Mouse (Mus musculus): ENCODE data around the gene Snx33.

Snx33 gene

DNA sequence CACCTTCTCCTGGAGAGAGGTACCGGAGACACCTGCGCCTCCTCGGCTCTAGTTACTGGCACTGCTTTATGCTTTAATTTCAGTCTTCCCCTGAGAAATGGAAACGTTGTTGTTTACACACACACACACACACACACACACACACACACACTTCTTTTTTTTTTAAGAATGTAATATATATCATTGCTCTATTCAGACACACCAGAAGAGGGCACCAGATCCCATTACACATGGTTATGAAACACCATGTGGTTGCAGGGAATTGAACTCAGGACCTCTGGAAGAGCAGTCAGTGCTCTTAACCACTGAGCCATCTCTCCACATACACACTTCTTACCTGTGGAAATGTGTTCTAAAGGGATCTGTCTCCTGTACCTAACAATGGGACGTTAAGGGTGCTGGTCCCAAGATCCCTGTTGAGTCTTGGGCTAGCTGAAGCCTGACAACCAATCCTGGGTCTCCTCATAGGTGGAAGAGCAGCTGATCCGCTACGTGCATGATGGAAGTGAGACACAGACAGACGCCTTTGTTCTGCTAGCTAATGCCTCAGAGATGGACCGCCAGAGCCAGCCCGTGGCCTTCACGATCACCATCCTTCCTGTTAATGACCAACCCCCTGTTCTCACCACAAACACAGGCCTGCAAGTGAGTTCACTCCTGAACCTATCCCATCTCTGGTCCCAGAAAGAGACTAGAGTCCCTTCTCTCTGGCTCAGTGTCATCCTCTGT lies 37.5 kb downstream of the Snx33 start:
- no peak for DNase-seq (ENCODE audit: low spot score)

DNA sequence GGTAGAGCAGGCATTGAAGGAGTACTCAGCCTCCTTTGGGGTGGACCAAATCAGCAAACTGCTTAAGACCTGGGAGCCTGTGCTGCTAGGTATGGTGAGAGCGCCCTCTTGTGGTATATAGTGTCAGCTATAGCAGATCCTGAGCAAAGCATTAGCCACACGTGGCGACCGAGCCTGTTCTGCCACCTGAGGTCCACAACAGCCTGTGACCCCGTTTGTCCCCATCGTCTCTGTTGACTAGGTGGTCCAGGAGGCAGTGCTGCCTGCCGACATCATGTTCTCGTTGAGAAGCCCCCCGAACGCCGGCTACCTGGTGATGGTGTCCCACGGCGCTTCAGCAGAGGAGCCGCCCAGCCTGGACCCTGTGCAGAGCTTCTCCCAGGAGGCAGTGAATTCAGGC lies 38.4 kb downstream of the Snx33 start:
- DNase-seq (ENCODE audit: low spot score) = peak; percentile 21

DNA sequence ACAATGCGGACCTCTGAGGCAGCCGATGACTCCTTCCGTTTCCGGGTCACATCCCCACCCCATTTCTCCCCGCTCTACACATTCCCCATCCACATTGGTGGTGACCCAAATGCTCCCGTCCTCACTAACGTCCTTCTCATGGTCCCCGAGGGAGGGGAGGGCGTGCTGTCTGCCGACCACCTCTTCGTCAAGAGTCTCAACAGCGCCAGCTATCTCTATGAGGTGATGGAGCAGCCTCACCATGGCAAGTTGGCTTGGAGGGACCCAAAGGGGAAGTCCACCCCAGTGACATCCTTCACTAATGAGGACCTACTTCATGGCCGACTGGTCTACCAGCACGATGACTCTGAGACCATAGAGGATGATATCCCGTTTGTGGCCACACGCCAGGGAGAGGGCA lies 40.6 kb downstream of the Snx33 start:
- DNase-seq (ENCODE audit: low spot score) = no peak

DNA sequence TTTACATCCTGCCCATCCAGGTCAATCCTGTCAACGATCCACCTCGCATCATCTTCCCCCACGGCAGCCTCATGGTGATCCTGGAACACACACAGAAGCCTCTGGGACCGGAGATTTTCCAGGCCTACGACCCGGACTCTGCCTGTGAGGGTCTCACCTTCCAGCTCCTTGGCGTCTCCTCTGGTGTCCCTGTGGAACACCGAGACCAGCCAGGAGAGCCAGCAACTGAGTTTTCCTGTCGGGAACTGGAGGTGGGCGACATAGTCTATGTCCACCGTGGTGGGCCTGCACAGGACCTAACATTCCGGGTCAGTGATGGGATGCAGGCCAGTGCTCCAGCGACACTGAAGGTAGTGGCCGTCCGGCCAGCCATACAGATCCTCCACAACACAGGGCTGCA lies 41.6 kb downstream of the Snx33 start:
- no peak for DNase-seq (ENCODE audit: low spot score)

DNA sequence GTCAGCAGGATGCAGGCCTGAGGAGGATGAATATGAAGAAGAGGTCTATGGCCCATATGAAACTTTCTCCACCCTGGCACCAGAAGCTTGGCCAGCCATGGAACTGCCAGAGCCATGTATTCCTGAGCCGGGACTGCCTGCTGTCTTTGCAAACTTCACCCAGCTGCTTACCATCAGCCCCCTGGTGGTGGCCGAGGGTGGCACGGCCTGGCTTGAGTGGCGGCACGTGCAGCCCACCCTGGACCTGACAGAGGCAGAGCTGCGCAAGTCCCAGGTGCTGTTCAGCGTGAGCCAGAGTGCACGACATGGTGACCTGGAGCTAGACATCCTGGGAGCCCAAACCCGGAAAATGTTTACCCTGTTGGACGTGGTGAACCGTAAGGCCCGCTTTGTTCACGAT lies 42.1 kb downstream of the Snx33 start:
- DNase-seq (ENCODE audit: low spot score) = no peak

DNA sequence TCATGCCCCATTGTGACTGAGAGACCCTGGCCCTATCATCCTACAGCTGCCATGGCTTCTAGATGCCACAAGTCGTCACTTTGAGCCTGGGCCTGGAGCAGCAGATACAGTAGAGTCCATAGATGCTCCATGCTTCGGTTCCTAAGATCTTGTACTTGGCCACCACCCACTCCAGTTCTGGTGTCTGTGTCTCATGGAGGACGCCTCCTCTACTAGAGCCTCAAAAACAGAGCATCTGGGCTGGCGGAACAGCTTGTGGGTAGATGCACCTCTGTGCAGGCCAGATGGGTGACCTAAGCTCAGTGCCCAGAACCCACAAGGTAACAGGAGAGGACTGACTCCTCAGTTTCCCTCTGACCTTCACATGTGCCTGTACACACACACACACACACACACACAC lies 43.8 kb downstream of the Snx33 start:
- DNase-seq (ENCODE audit: low spot score) = no peak

DNA sequence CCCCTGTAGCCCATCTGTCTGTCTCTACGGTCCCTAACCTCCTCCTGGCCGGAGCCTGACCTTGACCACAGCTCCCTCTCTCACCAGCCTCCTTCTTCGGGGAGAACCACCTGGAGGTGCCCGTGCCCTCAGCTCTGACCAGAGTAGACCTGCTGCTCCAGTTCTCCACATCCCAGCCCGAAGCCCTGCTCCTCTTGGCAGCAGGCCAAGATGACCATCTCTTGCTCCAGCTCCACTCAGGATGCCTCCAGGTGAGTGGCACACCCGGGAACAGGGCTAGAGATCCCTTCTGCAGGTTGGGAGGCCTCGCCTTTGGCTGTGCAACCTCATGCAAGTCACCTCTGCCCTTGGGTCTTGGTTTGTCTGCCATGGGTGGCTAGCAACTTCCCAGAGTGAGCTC lies 44.7 kb downstream of the Snx33 start:
- DNase-seq (ENCODE audit: low spot score) = no peak

DNA sequence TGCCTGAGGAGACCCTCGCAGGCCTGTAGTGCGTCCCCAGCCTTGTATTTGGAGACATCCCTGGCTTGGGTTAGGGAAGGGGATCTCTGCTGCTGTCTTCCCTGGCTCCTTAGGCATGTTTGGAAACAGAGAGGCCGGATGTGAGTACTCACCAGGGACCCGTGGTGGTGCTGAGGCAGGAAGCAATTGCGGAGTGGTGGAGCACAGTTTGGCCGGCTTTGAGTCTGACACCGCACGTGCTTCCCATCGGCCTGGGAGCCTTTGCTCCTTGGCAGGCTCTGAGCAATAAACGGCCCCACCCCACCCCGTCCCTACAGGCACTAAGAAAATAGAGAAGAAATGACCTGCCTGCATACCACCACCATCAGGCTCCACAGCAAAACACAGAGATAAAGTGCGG lies 45.4 kb downstream of the Snx33 start:
- no peak for DNase-seq (ENCODE audit: low spot score)

DNA sequence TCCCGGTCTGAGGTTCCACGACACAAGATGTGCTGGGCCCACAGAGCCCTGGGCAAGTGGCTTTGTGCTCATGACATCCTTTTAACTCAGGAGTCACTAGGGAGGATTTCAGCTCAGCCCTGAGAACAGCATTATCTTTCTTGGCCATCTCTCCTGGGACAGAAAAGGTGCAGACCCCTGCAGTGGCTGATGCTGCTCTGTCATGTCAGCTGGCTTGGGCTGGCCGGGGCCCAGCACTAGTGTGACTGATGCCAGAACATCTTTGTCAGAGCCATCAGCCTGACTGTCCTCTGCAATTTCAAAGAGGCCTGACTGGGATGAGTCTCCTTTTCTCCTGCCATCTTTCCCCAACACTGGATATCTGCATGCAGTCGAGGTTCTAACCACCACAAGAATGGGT lies 45.9 kb downstream of the Snx33 start:
- DNase-seq (ENCODE audit: low spot score) = no peak

DNA sequence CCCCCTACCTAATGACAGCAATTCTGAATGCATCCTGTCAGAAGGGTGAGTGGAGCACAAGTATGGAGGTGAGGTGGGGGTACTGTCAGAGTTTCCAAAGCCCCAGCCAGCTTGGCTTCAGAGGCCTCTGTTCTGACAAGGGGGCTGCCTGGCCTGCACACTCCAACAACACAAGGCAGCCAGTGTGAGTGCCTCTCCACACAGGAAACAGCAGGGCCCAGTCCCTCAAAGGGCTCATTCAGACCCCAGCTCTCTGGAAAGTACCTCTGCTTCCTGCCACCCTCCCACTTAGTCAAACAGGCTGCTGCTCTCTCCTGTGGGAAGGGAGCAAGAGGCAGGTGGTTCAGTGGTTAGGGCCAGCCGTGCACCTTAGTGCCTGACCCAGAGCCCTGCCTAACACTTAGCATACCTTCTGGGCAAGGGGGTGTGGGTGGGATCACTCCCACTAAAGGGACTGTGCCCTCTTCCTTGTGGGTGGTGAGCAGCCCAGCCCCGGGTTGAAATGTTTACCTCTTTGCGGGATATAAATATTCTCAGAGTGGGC lies 46.6 kb downstream of the Snx33 start:
- DNase-seq (ENCODE audit: low spot score) = no peak

DNA sequence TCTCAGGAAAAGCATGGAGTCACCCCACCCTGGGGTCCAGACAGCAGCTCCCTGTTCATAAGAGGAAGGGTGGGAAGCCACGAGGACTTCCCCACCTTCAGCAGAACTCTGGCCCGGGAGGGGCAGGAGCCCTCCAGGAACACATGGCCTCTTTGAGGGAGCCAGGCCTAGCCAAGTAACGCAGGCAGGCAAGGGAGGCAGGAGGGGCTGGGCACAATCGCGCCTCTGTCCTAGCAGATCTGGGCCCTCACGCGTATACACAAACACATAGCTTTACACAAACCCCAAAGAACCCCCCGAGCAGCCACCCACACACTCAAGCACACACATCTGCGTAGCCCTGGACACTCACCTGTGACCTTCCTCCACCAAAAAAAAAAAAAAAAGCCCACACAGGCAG lies 47.4 kb downstream of the Snx33 start:
- no peak for DNase-seq (ENCODE audit: low spot score)

DNA sequence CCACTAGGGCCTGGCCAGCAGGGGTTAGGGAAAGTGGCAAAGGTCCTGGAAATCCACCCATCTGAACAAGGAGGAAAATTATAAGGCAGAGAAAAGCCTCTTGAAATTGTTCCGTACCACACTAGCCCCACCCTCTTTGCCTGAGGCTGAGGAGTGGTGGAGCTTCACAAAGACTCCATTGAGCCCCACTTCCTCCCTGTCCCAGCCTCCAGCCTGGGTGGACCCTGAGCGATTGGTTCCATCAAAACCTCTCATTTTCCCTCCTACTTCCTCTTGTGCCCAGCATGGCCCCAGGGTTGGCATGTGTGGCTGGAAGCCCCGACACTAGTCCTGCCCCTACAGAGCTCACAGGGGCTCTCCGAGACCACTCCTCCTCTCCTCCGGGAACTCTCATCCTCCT lies 50.9 kb downstream of the Snx33 start:
- no peak for DNase-seq (ENCODE audit: low spot score)

DNA sequence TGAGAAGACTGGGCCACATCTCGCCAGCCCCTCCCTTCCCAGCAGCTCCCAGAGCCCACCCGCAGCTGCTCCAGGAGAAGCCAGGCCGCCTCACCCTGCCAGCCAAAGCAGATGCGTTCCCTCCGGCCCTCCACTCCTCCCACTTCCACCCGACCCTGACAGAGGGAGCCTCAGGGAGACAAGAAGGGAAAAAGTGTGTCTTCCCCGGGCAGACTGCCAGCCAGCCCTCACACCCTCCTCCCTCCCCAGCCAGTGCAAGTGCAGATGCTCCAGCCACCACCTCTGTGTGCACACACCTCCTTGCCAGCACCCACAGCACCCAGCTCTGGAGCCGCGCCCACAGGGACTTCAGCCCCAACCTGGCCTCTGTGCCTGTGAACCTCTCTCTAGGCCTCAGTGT lies 51.4 kb downstream of the Snx33 start:
- DNase-seq (ENCODE audit: low spot score) = no peak

DNA sequence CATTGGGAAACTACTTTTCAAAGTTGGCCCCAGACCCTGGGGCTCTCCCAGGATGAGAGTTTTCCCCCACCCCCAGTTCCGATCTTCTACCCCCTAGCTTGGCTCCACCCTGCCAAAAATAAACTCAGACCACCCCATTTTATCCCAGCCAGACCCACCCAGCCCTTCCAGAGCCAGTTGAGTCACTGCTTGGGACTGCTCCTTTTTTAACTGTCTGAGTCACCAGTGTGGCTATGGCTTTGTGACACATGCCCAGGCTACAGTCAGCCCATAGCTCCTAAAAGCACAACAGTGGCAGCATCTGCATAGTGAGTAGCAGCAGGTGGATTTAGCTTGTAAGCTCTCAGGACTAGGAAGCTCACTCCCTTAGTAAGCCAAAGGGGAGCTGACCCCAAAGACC lies 55.1 kb downstream of the Snx33 start:
- no peak for DNase-seq (ENCODE audit: low spot score)

DNA sequence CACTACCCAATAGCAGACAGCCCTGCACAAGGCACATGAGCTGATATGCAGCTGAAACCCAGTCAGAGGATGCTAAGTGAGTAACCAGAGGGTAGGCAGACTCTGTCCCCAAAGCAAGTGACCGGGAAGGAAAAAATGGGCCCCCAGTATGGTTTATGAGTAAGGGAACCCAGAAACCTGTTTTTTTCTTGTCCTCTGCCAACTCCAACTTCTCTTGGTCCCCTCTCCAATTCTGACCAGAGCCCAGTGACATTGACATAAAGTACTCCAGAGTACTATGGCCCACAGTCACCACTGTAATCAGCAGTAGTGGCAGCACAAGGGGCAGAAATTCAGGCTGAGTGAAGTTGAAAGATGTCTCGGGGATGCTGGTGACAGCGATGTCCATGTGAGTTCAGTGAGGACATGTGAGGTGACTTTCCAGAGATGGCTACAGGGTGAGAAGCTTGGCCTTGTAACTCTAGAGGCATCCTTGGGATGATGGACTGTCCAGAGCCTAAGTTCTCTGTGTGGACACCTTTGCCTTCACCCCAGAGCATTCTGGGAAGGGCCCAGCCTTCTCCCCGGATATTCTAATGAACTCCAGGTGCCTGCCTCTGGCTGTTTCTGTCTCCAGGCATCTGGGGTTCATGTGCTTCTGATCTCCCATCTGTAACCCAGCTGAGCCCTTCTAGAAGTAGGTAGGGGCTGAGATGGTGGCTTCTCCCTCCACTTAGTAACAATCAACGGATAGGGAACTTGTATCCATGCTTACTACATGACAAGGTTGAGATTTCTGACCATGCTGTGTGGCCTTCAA lies 55.9 kb downstream of the Snx33 start:
- no peak for DNase-seq (ENCODE audit: low spot score)

DNA sequence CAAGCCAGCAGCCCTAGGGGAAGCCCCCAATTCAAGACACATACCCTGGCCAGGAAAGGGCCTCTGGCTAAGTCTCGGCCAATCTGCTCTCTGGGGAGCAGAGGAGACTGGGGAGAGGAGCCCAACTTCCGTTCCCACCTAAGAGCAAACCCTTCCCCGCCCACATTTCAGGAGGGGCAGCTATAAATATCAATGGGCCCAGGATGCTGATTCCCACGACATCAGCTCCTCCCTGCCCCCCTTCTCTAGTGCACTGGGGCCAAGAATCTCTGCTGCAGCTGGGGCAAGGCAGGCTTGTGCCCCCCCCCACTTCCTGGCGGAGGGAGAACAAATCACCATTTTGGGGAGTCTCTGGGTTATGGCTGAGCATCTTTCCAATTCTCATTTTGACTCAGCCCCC lies 57.0 kb downstream of the Snx33 start:
- no peak for DNase-seq (ENCODE audit: low spot score)

DNA sequence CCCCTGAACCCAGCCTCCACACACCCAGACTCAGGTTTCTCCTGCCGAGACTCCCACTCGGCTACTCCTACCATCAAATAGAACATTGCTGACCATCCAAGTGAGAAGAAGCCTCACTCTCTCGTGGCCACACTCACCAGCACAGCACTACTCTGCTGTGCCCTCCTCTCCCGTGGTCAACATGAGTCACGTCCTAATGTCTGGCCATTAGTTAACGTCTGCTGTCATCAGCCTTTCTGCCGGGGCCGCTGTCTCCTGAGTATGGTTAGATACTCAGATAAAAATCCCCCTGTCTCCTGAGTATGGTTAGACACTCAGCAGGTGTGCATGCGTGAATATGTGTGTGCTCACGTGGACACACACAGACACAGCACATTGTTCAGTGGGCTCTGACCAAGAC lies 57.4 kb downstream of the Snx33 start:
- no peak for DNase-seq (ENCODE audit: low spot score)

DNA sequence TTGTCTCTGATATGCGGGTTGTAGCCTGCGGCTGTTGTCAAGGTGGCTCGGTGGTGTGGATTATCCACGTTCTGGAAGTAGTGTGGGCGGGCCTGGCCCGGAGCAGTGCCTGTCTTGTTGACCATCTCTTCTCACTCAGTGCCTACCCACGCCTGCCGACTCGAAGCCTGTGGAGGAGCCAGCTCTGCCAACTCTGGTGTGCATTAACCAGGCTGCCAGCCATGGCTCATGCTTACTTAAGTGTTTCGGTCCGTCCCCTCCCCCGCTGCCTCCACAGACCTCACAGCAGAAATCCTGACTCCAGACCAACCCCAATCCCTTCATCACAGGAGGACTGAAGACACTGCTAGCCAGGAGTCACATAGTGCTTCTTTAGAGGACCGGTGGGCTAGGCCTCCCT lies 58.6 kb downstream of the Snx33 start:
- DNase-seq (ENCODE audit: low spot score) = no peak

DNA sequence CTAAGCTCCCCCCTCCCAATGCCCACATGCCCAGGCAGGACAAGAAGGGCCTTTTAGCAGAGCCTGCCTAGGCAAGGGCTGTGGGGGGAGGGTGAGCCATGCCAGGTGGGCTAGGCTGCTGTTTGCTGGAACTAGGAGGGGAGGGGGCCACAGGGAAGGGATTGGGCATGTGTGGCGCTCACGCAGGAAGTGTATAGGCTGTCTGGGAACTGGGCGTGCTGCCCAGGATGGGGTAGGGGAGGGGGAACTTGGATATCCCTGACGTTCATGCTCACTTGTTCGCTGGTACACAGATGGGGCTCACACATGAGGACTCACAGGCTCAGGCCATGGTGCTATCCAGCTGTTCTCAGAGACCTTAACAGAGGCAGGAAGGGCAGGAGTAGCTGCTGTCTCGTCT lies 59.9 kb downstream of the Snx33 start:
- no peak for DNase-seq (ENCODE audit: low spot score)
